Mouse (Mus musculus) E14TG2a.4 (cell line): ENCODE data around the gene Slc38a4.

Experiments
- CTCF ChIP-seq: conservative IDR thresholded peaks from 2 replicates; pipeline ENCODE4 v1.5.1; 2014; ENCODE audit warnings: low read length
- NANOG ChIP-seq: IDR thresholded peaks from 2 replicates; pipeline ENCODE4 v1.6.1; 2014; ENCODE audit warnings: borderline replicate concordance, low read length, mixed read lengths
- POU5F1 ChIP-seq: IDR thresholded peaks from 2 replicates; pipeline ENCODE4 v1.6.1; 2014; ENCODE audit warnings: low read length, borderline replicate concordance

DNA sequence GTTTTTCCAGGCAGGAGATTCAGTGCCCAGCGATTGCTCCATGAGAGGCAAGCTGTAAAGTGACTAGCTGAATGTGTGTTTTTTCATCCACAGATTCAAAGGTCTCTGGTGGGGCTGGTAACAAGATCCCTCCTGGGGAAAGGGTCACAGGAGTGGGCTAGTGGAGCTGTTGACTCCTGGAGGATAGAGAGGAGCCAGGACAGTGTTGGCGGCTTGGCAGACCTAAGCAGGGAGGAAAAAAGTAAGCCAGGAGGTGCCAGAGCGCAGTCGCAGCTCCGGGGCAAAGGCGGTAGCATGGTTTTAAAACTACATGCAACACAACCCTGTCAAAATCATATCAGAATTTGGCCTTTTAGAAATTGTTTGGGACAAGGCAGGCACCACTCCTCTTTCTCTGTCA lies 52.6 kb downstream of the Slc38a4 start:
- no peak for TF ChIP-seq CTCF
- no peak for TF ChIP-seq NANOG
- no peak for TF ChIP-seq POU5F1
